Mouse (Mus musculus): ENCODE results near the gene Syt12.

The Syt12 gene

DNA sequence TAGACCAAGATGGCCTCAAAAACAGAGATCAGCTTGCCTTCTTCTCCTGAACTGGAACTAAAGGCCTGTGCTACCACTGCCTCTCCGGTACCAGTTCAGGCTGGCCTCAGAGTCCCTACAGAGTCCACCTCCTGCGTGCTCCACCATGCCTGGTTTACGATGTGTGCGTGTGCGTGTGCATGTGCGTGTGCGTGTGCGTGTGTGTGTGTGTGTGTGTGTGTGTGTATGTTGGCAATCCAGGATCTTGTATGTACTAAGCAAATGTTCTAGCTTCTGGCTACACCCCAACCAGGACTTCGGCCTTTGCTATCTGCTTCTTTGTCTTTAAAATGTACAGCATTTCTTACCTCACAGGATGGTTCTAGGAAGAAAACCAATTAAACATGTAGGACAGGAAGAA, 28.0 kb downstream of the Syt12 start:
- no peak for DNase-seq (ENCODE audit: extremely low read depth, low read depth, low spot score)

DNA sequence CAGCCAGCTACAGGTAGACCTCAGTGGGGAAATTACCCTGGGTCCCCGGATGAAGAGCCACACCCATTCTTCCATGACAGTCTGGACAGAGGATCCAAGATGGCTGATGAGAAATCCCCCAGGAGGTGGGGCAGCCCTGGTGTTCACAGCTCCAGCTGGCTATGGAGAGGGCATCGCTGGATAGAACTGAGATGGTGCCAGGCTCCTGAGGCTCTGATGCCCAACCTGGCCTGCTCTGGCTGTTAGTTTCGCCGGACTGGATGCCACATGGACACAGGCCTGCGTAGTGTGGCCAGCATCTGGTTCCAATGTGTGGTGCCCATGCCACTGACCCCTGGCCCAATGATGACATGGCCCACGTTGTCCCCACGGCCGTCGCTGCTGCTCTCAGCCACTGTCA, 29.8 kb downstream of the Syt12 start:
- DNase-seq (ENCODE audit: extremely low read depth, low read depth, low spot score) = no peak

DNA sequence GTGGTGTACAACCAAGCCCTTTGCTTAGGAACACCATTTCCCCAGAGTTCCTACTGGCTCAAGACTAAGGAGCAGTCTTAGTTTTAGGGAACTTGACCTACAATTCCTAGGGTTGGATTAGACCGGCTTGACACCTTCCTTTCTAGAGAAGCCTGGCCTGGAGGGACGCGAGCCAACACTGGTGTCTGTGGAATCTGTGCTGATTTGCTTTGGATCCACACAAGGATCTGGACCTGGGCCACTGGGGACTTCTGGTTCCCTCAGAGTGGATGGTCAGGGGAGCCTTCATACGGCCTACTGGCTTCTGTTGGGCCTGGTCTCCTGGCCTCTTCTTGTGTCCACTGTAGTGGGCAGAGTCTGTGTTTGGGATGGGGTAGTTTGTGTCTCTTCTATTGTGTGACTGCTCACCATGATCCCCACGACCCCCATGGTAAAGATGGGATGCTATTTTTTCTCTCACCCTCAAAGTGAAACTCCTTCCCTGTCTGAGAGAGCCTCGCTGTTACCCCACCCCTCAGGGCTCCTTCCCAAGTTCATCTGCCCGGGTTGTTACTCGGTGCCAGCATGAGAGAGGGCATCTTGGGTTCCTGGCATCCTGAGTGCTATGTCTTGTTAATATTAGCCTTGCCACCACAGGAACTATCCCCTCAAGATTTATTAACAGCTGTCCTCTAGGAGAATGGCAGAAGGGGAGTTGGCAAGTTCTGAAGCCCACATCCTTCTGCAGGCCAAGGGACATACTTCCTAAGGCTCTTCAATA, 30.4 kb downstream of the Syt12 start:
- DNase-seq (ENCODE audit: extremely low read depth, low read depth, low spot score) = no peak

DNA sequence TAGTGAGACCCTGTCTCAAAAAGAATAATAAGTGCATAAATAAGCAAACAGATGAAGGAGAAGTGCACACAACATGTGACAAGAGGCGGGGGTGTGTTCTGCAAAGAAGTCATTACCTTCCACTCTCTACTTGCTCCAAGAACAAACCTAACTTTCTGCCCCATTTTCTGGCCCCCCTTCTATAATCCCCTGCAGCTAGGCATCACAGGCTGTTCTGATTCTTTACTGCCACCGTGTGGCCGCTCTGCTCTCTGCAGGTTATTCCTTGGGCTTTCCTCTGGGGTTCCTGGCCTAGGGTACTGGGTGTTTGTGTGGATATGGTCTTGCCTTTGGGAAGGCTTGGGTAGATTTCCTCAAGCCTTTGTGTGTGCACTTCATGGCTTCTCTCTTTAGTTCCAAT, 34.8 kb downstream of the Syt12 start:
- DNase-seq (ENCODE audit: extremely low read depth, low read depth, low spot score) = no peak

DNA sequence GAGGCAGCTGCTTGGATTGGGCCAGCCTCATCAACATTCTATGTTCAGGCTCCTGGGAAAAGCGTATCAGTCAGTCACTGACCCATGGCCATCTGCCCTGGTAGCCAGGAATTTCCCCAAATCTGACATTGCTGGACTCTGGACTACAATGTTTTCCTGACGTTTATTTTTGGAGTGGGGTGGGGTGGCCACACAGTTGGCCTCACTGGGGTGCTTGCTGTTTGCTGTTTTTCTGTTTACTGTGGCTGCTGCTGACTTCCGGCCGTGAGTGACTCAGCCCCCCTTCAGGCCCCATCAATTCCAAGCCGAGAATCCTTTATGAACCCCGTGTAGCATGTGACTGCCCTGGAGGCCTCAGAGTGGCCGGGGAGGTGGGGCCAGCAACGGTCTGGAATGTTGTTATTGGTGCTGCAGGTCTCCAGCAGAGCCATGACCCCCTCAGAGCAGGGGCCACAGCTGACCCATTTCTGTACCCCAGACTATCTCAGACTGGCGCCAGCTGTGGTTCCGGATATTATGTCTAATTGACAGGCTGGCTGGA, 35.6 kb downstream of the Syt12 start:
- no peak for DNase-seq (ENCODE audit: extremely low read depth, low read depth, low spot score)

DNA sequence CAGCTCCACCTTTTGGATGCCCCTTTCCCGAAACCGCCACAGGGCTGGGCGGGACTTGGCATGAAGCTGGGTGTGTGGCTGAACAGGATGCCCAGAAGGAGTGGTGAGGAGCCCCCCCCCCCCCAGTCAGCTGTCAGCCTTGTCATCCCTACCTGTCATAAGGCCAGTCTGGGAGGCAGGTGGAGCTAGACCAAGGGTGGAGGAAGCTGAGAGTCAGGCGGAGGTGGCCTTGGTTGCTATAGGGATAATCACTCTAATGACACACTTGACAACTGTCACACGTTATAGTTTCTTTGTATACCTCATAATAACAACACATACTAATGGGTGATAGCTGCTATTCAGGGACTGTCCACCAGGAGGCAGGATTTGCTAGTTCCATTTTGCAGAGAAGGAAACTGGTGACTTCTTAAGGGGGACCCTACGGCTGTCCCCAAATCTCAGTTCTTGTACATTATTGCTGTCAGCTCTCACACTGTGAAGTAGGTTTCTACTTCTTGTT, 36.1 kb downstream of the Syt12 start:
- DNase-seq (ENCODE audit: extremely low read depth, low read depth, low spot score) = no peak

DNA sequence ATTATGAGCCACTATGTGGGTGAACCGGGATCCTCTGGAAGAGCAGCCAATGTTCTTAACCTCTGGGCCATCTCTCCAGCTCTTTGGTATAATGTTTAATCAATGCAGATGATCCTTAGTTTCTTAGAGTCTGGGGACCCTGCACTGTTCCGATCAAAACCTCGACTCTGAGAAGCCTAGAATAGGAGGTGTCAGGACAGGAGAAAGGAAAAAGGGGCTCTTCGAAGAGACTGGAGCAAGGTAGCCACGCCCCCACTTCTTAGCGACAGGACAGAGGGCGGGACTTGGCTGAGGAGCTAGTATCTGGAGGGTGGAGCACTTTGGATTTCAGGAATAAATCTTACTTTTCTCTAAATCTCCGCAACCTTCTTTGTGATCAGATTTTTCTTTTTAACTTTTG, 37.0 kb downstream of the Syt12 start:
- no peak for DNase-seq (ENCODE audit: extremely low read depth, low read depth, low spot score)

DNA sequence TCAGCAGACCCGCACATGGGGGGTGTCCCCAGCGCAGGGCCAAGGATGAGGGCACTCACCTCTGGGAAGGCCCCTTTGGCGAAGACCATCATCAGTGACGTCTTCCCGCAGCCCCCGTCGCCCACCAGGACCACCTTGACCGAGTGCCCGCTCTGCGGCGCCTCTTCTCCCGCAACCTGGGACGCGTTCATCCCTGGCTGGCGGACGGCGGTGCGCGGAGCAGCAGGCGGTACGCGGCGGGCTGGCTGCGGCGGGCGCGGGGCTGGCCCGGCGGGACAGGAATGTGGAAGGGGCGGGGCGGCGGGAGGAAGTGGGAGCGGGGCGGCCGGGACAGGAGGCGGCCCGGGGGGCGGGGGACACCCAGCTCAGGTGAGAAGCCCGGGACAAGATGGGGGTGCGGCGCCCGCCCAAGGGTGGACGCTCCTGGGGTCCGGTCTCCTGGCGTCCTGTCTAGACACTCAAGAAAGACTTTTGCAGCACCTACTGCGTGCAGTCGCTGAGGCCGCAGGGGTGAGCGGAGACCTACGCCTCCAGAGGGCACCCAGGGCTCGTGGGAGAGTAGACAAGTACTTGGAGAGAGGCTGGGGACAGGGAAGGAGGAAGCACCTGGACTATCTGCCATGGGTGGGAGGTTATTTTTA, 38.0 kb downstream of the Syt12 start, which contains the start of gene Rhod:
Rhod (minus strand) TSS at position 272 of the 641 bp plus-strand sequence.
- no peak for DNase-seq (ENCODE audit: extremely low read depth, low read depth, low spot score)

DNA sequence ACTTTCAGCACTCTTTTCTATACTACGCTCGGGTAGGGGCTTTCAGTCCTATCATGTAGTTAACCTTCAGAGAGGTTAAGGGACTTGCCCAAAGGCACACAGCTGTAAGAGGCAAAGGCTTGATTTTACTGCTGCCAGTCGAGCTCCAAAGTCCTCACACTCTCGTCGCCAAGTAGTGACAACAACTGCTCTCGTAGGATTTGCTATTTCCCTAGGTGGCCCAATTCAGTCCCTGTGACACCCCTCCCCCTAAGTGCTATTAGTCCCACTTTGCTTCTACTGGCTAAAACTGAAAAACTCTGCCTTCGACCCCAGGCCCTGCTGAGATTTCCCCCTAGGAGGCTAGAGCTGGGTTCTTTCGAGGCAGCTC, 38.5 kb downstream of the Syt12 start:
- DNase-seq (ENCODE audit: extremely low read depth, low read depth, low spot score) = no peak

DNA sequence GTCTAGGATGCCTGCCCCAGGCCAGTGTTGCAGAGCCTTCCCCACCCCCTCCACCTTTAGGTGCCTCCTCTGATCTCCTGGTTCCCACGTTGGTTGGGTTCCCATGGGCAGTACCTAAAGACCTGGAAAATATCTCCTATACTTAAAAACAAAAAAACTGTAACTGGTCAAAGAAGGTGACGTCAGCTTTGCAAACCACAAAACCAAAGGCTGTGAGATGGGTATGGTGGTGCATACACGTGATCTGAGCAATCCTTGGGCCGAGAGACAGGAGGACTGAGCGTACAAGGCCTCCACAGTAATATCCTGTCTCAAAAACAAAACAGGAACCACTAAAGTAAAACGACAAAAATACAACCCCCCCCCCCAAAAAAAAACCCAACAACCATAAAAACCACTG, 39.4 kb downstream of the Syt12 start:
- DNase-seq (ENCODE audit: extremely low read depth, low read depth, low spot score) = no peak

DNA sequence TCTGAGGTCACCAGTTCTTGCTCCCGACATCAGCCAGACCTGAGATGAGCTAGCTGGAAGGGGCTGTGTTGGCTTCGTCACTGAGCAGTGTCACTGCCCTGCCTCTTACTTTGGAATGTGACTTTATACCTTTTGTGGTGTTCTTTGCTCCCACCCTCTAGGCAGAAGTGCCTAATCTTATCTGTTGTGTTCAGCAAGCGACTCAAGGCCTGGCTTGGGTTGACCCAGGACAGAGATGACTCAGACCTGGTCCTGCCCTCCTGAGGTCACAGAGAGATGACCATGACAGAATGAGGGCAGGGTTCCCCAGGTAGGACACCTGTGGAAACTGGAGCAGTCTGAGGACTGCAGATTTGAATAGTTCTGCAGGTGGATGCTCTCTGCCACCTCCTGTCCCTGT, 41.0 kb downstream of the Syt12 start:
- DNase-seq (ENCODE audit: extremely low read depth, low read depth, low spot score) = no peak

DNA sequence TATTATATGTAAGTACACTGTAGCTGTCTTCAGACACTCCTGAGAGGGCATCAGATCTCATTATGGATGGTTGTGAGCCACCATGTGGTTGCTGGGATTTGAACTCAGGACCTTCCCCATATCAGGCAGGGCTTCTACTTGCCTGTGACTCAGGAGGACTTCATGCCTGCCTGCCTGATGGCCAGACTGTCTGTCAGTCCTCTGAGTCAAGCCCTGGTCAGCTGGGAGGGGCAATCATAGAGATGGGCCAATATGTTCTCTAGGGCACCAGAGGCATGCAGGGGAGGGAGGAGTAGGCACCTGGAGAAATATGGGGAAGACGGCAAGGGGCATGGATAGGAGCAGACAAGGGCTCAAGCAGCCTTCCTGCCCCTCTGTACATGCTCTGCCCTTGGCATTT, 42.2 kb downstream of the Syt12 start:
- no peak for DNase-seq (ENCODE audit: extremely low read depth, low read depth, low spot score)

DNA sequence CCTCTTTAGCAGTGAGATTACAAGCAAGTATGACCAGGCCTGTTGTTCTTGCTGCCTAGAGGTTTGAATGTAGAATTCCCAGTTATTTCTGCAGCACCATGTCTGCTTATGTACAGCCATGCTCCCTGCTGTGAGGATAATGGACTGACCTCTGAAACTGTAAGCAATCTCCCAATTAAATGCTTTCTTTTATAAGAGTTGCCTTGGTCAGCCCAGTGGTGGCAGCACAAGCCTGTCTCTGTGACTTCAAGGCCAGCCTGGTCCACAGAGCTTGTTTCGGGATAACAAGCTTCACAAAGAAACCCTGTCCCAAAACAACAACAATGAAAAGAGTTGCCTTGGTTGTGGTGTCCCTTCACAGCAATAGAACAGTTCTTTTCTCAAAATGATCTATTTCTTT, 43.5 kb downstream of the Syt12 start:
- DNase-seq (ENCODE audit: extremely low read depth, low read depth, low spot score) = no peak

DNA sequence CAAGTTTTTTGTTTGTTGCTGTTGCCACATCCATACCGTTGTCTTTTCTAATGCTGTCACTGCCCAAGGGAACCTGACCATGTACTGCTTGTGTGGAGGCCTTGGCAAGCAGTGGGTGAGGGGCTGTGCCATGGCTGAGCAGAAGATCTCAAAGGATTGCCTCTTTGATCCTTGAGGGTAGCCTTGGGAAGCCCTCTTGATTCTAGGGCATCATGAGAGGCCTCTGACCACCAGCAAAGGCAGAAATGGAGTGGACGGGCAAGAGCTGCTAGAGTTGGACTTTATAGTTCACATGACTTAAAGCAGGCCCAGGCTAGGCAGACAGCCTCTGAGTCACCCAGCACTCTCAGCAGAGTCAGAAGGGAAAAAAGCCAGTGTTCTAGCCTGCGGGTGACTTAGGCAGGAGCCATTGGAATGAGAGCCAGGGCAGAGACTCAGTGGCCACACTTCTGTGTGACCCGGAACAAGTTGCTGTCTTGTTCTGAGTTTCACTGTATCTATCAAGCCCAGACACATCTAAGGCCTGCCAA, 47.1 kb downstream of the Syt12 start:
- peak; percentile 76 for DNase-seq (ENCODE audit: extremely low read depth, low read depth, low spot score)

DNA sequence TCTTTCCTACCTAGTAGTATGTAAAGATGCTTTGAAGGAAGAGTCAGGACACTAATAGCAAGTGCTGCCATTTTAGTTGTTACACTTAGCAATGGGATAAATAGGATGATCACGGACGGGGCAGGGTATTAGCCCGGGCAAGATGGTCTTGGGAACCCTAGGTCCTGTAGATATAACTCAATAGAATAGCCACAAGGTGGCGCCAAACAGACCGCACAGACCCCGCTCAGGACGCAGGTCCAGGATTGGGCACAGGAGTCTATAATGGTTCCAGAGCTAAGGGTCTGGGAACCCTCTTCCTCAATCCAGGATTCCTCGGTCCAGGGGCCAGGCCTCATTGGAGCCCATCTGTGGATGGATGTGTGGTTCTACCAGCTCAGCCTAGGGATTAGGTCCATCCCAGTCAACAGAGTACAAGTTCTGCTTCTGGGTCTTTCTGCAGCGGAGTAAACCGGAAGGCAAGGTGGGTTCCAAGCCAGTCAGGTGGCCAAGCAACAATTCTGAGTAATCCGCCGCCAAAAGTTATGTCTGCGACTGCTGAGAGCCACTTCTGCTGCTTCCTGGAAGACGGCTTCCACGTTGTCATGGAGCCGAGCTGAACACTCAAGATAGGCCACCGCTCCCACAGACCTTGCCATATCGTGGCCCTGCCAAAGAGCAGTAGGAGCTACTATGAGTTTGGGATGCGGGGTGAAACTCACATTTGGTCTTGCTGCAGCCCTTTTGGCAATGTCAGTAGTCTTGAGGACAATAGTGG, 51.5 kb downstream of the Syt12 start:
- DNase-seq (ENCODE audit: extremely low read depth, low read depth, low spot score) = no peak

DNA sequence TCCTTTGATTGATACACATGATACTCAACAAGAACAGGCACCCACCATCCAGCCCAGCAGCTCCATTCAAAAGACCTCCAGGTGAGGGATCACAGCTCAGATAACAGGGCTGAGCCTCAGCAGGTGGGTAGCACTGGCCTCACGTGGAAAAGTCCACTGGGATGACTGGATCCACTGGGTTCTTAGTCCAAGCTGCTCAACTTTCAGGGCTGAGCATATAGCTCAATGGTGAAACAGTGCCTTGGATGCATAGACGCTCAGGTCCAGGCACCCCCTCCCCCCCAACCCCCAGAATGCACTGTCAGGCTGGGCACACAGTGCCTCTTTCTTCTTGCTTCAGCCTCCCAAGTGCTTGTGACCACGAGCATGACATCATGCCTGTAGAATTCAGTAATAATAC, 54.2 kb downstream of the Syt12 start:
- no peak for DNase-seq (ENCODE audit: extremely low read depth, low read depth, low spot score)

DNA sequence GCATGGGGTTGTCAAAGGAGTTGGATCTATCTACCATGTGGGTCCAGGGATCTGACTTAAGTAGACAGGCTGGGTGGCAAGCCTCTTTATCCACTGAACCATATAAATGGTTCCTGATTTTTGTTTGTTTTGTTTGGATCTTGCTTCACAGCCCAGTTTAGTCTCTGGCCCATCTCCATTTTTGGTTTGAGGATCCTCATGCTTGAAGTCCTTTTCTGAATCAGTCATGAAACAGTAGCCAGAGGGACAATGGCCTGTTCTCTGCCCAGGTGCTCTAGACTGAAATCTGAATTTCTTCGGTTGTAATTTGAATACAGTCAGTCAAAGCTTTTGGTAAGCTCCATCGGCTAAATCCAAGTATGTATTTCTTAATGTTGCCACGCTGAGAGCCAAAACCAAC, 54.7 kb downstream of the Syt12 start:
- no peak for DNase-seq (ENCODE audit: extremely low read depth, low read depth, low spot score)

DNA sequence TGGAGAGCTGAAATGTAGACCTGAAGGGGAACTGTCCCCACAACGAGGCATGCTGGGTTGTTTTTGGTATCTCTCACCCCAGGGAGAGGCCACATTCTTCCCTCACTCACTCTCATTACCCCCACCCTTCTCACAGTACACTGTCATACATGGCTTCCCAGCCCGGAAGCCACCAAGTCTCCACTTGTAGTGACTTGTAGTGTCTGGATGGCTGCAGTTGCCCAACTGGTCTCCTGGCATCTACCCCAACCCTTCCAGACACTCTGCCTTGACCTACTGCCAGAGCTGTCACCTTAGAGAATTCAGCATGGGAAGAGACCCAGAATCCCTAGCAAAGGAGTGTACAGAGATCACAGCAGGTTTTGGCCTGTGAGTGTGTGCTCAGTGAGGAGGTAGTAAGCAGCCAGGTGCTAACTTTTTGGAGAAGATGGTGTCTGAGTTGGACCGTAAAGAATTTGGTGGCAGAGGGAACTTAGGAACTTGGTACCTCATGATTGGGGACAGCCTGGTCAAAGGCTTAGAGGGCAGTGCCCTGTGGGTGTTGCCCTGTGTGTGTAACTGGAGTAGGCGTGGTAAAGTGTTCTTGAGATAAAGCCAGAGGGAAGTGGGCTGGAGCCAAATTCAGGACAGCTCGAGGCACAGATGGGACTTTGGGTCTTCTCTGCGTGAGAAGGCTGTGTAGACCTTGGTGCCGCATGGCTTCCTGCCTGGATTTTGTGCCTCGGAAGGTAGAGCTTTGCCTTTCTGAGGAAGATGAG, 56.9 kb downstream of the Syt12 start:
- DNase-seq (ENCODE audit: extremely low read depth, low read depth, low spot score) = peak; percentile 84

DNA sequence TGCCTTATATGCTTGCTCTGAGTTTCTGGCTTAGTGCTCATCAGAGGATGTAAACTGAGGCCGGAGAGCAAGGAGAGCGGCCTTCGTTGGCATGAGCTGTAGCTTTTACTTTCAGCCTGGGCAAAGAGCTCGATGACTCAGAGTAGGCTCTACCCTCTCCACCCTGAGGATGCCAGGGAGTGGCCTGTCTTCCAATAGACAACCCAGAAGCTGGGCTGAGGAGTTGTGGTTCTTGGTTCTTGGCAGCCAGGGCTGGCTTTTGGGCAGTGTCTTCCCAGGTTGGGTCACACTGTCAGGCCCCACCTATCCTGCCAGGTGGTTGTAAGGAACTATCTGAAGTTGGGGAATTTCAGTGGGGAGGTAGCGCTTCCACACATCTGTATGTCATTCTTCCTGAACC, 57.5 kb downstream of the Syt12 start:
- DNase-seq (ENCODE audit: extremely low read depth, low read depth, low spot score) = no peak

DNA sequence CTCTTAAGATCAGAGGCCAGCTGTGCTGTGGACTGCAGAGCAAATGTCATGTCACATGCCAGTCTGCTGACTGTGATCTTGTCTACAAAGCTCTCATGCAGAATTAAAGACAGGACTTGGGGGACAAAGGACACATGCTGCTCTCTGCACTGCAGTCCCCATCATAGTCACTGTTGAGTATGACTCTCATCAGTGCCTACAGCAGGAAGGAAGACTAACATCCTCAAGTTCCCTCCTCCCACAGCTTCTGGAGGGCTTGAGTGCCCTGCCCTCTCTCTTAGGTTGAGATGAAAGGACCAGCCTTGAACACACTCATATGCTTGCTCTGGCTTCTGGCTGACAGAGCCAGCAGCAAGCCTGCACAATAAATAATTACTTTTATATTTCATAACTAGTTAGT, 59.5 kb downstream of the Syt12 start:
- no peak for DNase-seq (ENCODE audit: extremely low read depth, low read depth, low spot score)

DNA sequence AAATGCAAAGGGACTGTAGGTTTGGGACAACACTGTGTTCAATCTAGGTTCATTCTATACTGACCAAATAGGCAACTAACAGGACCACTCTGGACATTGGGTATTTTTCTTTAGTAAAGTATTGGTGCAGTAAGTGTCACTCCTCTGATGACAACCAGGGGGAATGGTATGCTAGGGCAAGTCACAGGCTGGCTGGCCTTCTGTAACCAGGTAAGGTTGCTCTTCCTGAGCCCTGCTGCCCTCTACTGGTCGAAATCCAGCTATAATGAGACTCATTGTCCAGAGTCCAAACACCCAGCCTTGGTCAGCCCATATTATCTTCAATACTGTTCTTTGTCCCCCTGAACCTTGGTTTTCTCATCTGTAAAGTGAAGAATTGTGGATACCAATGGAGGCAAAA, 60.1 kb downstream of the Syt12 start:
- DNase-seq (ENCODE audit: extremely low read depth, low read depth, low spot score) = no peak
